Mouse (Mus musculus) leukemia stem cell, adult 10-12 weeks (primary cell): Measurements from ENCODE around the gene Olfr1130. TPM values are rescaled to one million over a fixed set of nuclear protein-coding genes. Genes with fewer than 3 reads are reported as not detected.

Source experiments
- polyA plus RNA-seq: library from polyadenylated mRNA; stranded (reverse); fragments of >175 nt; gene quantifications from 2 replicates; pipeline ENCODE4 v1.2.3, GENCODE M21; 2012; ENCODE audit warnings: low replicate concordance

Gene Olfr1130
- polyA plus RNA-seq = 0.07 TPM in 1 of 2 replicates, not detected in the other

GRCm38 (mm10) chr2:87605912-87606311 lies at the start of gene Olfr1130:
Gene Olfr1130, plus strand, starts transcription at chr2:87606212.

DNA sequence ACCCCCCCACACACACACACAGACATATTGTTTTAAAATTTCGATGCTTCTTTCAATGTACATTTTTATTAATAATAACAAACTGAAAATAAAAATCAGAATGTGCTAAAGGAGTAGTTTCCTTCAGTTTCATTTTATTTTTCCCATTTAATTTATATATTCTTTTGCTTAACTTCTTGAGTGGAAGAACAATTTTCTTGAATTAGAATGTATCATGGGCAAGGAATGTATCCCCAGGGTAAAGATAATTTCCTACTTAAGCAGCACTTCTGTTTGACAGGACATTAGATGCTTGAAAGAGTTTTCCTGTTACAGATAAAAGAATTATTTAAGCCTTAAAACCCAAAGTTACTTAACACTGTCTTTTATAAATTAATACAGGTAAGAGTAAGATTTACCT lies 32.4 kb upstream of the Olfr1130 start, which contains the start of gene Olfr1129:
Gene Olfr1129 (plus strand): TSS at position 301 of the 400 bp plus-strand sequence.

GRCm38 (mm10) chr2:87626804-87627203 lies 20.8 kb downstream of the Olfr1130 start, which contains the start of gene Olfr1131:
Gene Olfr1131, plus strand, starts transcription at chr2:87627104.

GRCm38 (mm10) chr2:87637435-87637834 lies 31.4 kb downstream of the Olfr1130 start, which contains the start of gene Olfr1132:
Gene Olfr1132, minus strand, starts transcription at chr2:87637535.

DNA sequence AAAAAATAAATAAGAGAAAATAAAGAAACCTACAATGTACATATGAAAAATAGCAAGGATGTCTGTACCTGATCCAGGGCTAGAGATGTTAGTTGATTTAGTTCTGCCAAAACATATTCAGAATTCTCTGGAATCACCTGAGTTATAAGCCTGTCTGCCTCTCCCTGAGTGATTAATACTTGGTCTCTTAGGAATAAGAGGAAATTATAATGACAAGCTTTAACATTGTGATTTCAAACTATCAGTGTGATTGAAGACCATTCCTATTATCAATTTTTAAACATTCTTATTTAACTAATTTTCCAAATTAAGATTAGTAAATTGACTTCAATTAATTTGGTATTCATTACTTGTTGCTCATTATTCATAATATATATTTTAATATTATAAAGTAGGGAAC lies 41.3 kb downstream of the Olfr1130 start, which contains the start of gene Olfr1133:
Gene Olfr1133 (minus strand): TSS at position 101 of the 400 bp plus-strand sequence.

DNA sequence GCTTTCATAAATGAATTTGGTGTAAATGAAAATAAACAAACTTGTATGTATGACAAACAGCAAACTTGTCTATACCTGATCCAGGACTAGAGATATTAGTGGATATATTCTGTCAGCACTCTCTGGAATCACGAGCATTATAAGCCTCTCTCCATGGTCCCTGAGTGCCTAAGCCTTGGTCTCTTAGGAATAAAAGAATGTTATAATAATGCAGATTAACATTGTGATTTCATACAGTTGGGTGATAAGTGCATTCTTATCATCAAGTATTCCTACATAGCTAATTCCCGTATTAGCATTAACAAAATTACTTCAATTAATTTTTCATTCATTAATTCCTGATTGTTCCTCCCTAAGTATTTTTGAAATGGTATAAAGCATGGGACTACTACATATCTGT lies 52.3 kb downstream of the Olfr1130 start, which contains the start of gene Olfr1134:
Gene Olfr1134 (minus strand): TSS at position 101 of the 400 bp plus-strand sequence.

Other genes with a start within 250 kb of the Olfr1130 start
- gene Olfr1121, start 236.3 kb upstream of the Olfr1130 start, polyA plus RNA-seq = not detected in 2 replicates
- not detected in 2 replicates for gene Olfr1122, start 220.4 kb upstream of the Olfr1130 start, polyA plus RNA-seq
- gene Olfr1123, start 189.6 kb upstream of the Olfr1130 start, polyA plus RNA-seq = not detected in 2 replicates
- not detected in 2 replicates for gene Olfr1124, start 175.9 kb upstream of the Olfr1130 start, polyA plus RNA-seq
- gene Olfr1126, start 152.2 kb upstream of the Olfr1130 start, polyA plus RNA-seq = not detected in 2 replicates
- gene Pramel7, start 109.1 kb upstream of the Olfr1130 start, polyA plus RNA-seq = not detected in 2 replicates
- not detected in 2 replicates for gene Pramel6, start 99.6 kb upstream of the Olfr1130 start, polyA plus RNA-seq
- gene Olfr153, start 74.4 kb upstream of the Olfr1130 start, polyA plus RNA-seq = not detected in 2 replicates
- gene Olfr1128, start 60.7 kb upstream of the Olfr1130 start, polyA plus RNA-seq = not detected in 2 replicates
- not detected in 2 replicates for gene Olfr1129, start 32.3 kb upstream of the Olfr1130 start, polyA plus RNA-seq
- gene Olfr1131, start 20.9 kb downstream of the Olfr1130 start, polyA plus RNA-seq = not detected in 2 replicates
- gene Olfr1132, start 31.3 kb downstream of the Olfr1130 start, polyA plus RNA-seq = not detected in 2 replicates
- gene Olfr1133, start 41.2 kb downstream of the Olfr1130 start, polyA plus RNA-seq = not detected in 2 replicates
- not detected in 2 replicates for gene Olfr1134, start 52.2 kb downstream of the Olfr1130 start, polyA plus RNA-seq
- gene Olfr1135, start 67.5 kb downstream of the Olfr1130 start, polyA plus RNA-seq = not detected in 2 replicates
- not detected in 2 replicates for gene Olfr1136, start 87.7 kb downstream of the Olfr1130 start, polyA plus RNA-seq
- gene Olfr1137, start 107.0 kb downstream of the Olfr1130 start, polyA plus RNA-seq = not detected in 2 replicates
- not detected in 2 replicates for gene Olfr1138, start 133.8 kb downstream of the Olfr1130 start, polyA plus RNA-seq
- gene Olfr1140, start 137.5 kb downstream of the Olfr1130 start, polyA plus RNA-seq = not detected in 2 replicates
- gene Olfr1141, start 147.8 kb downstream of the Olfr1130 start, polyA plus RNA-seq = not detected in 2 replicates
- gene Olfr152, start 173.3 kb downstream of the Olfr1130 start, polyA plus RNA-seq = not detected in 2 replicates
- not detected in 2 replicates for gene Olfr1143, start 194.4 kb downstream of the Olfr1130 start, polyA plus RNA-seq
- gene Olfr1145, start 203.6 kb downstream of the Olfr1130 start, polyA plus RNA-seq = not detected in 2 replicates
- gene Olfr1148, start 224.3 kb downstream of the Olfr1130 start, polyA plus RNA-seq = not detected in 2 replicates
- gene Olfr1150-ps1, start 237.8 kb downstream of the Olfr1130 start, polyA plus RNA-seq = not detected in 2 replicates
- gene Olfr1151, start 249.7 kb downstream of the Olfr1130 start, polyA plus RNA-seq = not detected in 2 replicates